Mouse (Mus musculus): ENCODE results near the gene Fmo1.

The Fmo1 gene

DNA sequence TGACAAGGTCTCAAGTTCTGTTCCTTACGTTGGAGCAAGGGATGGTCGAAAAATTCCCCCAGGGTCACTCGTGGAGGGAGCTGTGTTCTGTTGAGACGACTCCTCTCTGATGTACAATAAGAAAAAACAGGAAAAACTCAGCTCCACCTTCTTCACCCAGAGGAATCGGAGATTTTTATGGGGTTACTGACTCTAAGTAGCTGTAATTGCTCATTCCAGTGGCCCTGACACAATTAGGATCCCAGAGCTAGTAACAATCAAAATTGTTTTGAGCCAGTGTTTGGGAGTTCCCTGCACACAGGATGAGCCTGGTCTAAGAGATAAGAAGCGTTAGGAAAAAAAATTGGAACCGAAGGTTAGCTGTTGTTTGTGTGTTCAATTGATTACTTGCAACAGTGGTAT is at the start of gene Fmo1:
TSS of gene Fmo1 (minus strand) at position 331 of the 402 bp plus-strand sequence.
- DNase-seq (ENCODE audit: inconsistent ontology term) = no peak

GRCm38 (mm10) chr1:162914932-162915556 is 48.6 kb upstream of the Fmo1 start:
- DNase-seq (ENCODE audit: inconsistent ontology term) = no peak

GRCm38 (mm10) chr1:162912085-162912484 is 45.7 kb upstream of the Fmo1 start:
- peak; percentile 2 for DNase-seq (ENCODE audit: inconsistent ontology term)

GRCm38 (mm10) chr1:162901879-162902278 is 35.5 kb upstream of the Fmo1 start:
- no peak for DNase-seq (ENCODE audit: inconsistent ontology term)

DNA sequence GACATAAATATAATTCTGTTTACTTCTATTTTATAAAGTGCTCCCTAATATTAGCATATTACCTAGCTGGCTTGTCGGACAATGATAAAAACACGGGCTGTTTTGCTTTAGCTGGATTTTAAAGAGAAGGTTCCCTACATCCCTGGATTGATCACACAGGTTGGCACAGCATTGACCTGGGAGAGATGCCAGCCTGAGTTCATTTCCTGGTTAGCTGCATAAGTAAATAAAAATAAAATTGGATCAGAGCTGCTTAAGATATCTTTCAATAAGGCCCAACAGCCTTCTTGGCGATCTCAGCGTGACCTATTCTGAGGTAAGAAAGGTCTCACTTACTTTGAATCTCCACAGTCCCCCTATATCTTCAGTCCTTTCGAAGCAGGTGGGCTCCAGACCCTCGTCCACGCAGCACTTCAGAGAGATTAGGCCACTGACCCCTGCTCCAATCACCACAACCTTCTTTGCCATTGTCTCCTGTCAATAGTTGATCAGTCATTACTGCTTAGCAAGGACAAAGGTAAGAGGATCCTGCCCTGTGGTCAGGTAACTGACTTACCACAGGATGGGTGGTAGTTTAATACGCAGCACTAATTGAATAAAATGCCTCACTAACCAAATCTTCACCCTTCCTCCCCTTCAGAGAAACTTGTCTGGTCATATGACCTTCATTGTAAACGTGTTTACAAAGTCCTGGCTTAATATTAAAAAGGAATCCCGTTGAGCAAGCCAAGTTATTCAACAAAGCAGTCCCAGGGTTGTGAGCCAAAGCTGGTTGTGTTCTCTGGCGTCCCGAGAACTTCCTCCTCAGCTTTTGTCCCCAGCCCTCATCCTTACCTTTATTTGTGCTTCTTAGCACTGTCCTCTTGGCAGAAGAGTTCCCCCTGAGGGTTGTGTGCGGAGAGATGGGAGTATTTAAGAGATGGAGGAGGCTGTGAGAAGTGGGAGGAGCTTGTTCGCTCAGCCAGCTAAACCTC is 31.7 kb upstream of the Fmo1 start, which contains the start of gene Fmo2:
TSS of gene Fmo2 (minus strand) at position 889 of the 974 bp plus-strand sequence.
- DNase-seq (ENCODE audit: inconsistent ontology term) = no peak

DNA sequence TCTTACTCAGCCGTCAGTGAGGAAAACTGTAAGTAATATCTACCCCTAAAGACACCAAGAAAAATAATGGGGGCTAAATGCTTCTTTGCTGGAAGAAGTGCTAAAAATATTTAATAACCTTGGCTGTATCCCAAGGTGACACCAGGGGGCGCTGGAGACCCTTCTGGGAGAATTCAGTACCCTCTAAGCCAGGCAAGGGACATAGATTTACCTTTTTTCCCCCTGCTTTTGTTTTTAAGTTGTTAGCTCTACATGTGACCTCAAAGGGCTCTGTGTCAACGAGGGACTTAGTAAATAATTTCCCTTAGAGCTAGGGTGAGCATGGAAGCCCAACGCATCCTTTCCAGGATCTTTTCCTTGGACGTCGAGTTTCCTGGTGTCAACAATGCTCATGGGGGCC is 29.5 kb upstream of the Fmo1 start:
- DNase-seq (ENCODE audit: inconsistent ontology term) = peak; percentile 39

DNA sequence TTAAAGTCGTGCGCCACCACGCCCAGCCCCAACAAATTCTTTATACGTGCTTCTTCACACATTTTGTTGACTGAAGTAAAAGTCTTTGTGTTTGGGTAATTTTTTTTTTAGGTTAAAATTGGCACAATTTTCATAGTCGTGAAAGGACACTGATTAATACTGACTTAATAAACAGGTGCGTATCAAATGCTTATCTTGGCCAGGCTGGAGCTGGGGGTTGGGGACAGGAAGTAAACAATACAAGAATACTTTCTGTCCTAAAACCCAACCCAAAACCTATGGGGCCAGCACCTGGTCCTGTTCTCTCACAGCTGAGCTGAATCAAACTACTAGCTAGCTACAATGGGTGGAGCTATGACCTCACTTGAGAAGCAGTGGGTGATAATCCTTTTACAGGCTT is 26.6 kb upstream of the Fmo1 start:
- no peak for DNase-seq (ENCODE audit: inconsistent ontology term)

DNA sequence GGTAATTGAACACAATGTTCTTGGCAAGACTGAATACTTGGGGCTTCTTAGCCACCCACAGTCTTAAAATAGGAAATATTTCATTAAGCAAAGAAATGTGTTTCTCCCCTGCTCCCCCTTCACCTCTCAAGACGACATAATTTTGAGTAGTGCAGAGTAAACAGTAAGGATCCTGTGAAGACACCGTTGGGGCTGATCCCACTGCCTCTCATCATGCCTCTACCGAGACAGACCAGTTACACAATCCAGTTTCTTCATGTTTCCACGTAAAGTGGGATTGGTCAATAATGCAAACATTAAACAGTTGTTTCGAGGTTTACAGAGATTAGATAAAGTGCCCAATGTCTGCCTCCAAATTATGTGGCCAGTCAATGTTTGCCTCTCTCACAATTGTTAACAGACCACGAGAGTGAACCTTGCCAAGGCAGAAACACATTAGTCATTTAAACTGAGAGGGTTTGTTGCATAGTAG is 25.6 kb upstream of the Fmo1 start:
- peak; percentile 62 for DNase-seq (ENCODE audit: inconsistent ontology term)

DNA sequence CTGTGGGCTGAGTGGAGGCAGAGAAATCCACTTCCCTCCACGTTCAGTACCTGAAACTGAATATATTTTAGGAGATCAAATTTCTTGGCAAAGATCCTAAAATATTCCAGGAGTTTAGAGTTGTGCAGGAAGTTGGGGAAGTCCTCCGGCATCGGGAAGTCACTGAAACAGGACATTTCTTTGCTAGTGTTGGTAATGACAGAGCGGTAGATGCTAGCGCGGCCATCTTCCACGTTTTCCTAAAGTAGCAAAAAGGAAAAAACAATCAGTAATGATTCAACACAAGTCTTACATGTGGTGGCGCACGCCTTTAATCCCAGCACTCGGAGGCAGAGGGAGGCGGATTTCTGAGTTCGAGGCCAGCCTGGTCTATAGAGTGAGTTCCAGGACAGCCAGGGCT is 22.2 kb upstream of the Fmo1 start:
- DNase-seq (ENCODE audit: inconsistent ontology term) = no peak

DNA sequence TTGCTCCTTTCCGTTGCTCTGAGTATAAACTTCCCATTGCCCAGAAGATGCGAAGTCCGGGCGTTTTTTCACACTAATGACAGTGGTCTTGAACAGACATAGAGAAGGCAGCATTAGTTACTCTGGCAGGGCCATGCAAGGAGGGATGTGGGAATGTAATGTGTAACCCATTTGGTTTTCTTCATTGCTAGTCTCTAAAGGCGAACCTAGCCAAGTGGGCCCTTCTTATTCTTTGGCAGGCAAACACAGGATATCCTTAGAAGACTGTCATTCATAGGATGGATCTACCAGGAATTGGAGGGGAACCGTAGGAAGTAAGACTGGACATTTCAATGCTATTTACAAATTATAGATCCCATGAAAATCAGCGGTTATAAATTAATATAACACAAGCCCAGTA is 21.2 kb upstream of the Fmo1 start:
- DNase-seq (ENCODE audit: inconsistent ontology term) = no peak

DNA sequence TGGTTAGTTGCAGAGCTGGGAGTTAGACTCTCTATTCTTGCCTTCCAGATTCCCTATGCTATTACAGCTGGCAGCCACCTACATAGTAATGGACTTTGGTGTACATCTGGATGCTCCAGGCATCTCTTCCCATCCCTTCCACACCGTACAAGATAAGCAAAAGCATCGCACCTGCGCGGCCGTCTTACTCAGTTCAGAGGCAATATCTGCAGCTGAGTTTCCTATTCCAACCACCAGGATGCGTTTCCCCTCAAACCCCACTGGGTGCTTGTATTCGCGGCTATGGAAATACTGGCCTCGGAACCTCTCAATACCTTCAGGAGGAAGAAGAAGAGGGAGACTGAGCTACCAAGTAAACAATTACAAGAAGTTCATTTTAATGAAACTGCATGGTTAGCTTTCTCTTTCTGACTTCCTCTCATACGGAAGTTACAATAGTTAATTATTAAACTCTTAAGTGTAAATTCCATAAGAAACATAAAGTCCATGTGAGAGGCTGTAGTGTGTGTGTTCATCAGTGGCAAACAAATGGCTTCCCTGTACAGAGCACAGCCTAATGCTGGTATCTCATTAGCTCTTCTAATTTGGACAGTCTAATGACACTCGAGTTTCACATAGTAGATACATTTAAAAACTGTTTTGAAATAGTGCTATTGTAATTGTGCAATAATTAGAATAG is 19.9 kb upstream of the Fmo1 start:
- no peak for DNase-seq (ENCODE audit: inconsistent ontology term)

- no peak for DNase-seq (ENCODE audit: inconsistent ontology term)
These were observed 16.3 kb upstream of the Fmo1 start for GRCm38 (mm10) chr1:162882681-162883080.

GRCm38 (mm10) chr1:162879595-162880369 is 13.4 kb upstream of the Fmo1 start:
- DNase-seq (ENCODE audit: inconsistent ontology term) = no peak

DNA sequence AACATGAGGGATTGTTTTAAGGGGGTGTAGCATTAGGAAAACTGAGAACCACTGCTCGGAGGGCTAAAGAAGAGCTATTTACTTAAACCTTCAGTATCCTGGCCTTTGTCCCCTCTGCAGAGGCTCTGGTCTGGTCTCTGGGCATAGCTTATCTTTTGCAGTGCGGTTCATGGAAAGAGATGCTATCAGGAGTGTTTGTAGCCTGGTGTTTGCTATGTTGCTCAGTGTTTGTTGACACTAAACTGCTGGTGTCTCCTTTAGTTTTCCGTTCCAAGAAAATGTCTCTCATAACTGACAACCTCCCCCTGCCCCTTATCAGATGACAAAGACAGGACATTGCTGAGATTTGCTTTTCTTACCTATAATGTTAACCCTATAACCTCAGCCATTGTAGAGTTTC is 8.7 kb upstream of the Fmo1 start:
- no peak for DNase-seq (ENCODE audit: inconsistent ontology term)

- no peak for DNase-seq (ENCODE audit: inconsistent ontology term)
These were observed 5.4 kb upstream of the Fmo1 start for GRCm38 (mm10) chr1:162871701-162872311.

GRCm38 (mm10) chr1:162870978-162871377 is 4.6 kb upstream of the Fmo1 start:
- DNase-seq (ENCODE audit: inconsistent ontology term) = no peak

GRCm38 (mm10) chr1:162867396-162867795 is 986 bp upstream of the Fmo1 start:
- no peak for DNase-seq (ENCODE audit: inconsistent ontology term)

GRCm38 (mm10) chr1:162865493-162865830 is 948 bp downstream of the Fmo1 start:
- DNase-seq (ENCODE audit: inconsistent ontology term) = no peak

DNA sequence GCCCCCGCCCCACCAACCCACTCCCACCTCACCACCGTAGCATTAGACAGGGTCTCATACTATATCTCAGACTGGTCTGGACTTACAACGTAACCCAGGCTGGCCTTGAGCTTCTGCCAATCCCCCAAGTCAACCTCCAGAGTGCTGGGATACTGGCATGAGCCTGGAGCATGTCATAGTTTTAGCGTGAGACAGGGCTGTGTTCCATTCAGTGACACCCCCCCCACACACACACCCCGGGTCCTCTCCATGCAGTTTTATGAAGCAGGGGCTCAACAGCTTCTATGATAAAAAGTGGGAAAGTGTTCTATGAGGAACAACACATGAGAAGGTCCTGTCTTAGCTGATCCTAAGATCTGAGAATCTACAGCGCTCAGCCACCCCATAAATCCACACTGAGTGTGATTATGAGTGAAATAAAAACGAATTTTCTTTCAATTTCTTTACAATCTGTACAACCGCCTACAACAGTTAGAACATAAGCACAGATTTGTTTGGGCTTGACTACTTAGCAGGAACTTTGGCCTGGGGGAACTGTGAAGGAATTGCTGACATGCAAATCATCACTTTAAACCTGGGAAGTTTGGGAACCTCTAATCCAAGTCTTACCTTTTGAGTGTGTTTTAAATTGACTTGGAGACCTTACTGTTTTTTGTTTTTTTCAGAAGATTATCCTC is 1.5 kb downstream of the Fmo1 start:
- no peak for DNase-seq (ENCODE audit: inconsistent ontology term)

GRCm38 (mm10) chr1:162864279-162864678 is 2.1 kb downstream of the Fmo1 start:
- DNase-seq (ENCODE audit: inconsistent ontology term) = no peak

DNA sequence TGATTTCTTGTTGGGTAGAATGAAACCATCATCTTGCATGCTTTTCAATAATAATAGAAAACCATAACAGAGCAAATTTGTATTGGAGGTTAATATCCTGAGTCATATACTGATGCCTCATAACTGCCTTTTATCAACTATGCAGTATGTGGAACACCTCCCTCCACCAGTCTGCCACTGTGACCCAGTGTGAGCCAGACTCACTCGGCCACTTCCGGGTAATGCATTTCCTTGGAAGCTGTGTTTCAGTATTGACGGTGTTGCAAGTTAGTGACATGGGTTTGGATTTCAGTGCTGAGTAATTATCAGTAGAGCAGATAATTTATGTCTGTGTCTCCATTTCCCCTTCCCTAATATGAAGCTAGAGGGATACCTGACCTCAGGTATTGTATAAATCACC is 2.8 kb downstream of the Fmo1 start:
- no peak for DNase-seq (ENCODE audit: inconsistent ontology term)

Measured in Muller cell, postnatal 12 days (primary cell).